Mouse (Mus musculus) CD8-positive naive resting alpha-beta T cell, adult 57 days (primary cell): ENCODE results near the gene Zscan10. TPM values are rescaled to one million over a fixed set of nuclear protein-coding genes. Genes with fewer than 3 reads are reported as not detected.

Experiments used
- total RNA-seq: library from RNA; stranded (reverse); gene quantifications from one replicate; pipeline ENCODE4 v1.2.4, GENCODE M21; 2023

Gene Zscan10
- not detected for total RNA-seq

GRCm38 (mm10) chr17:23600641-23601622 is at the start of gene Zscan10:
Gene Zscan10 (plus strand): TSS chr17:23600856.

GRCm38 (mm10) chr17:23563595-23564367 is 36.9 kb upstream of the Zscan10 start, which contains the start of gene Zfp213:
Gene Zfp213 (minus strand): TSS chr17:23564238.

GRCm38 (mm10) chr17:23598582-23599552 is 1.8 kb upstream of the Zscan10 start, which contains the start of gene Zfp13:
Gene Zfp13 (minus strand): TSS chr17:23599487.

GRCm38 (mm10) chr17:23644613-23645495 is 44.2 kb downstream of the Zscan10 start, which contains the start of gene Mmp25:
Gene Mmp25 (minus strand): TSS chr17:23645277.

GRCm38 (mm10) chr17:23660117-23660875 is 59.6 kb downstream of the Zscan10 start, which contains the start of gene Bicdl2:
Gene Bicdl2 (plus strand): TSS chr17:23660506.

Other genes with a start within 250 kb of the Zscan10 start
- not detected for gene Vmn2r116, start 216.3 kb upstream of the Zscan10 start, total RNA-seq
- not detected for gene Vmn2r117, start 121.2 kb upstream of the Zscan10 start, total RNA-seq
- 7.4 TPM for gene Zfp213, start 36.6 kb upstream of the Zscan10 start, total RNA-seq
- not detected for gene Zfp13, start 1.4 kb upstream of the Zscan10 start, total RNA-seq
- 0.34 TPM for gene Mmp25, start 44.4 kb downstream of the Zscan10 start, total RNA-seq
- gene Bicdl2, start 59.6 kb downstream of the Zscan10 start, total RNA-seq: 0.34 TPM
- 34.9 TPM for gene Hcfc1r1, start 72.7 kb downstream of the Zscan10 start, total RNA-seq
- gene Thoc6, start 73.0 kb downstream of the Zscan10 start, total RNA-seq: 23.4 TPM
- 38.4 TPM for gene Tnfrsf12a, start 76.6 kb downstream of the Zscan10 start, total RNA-seq
- not detected for gene Cldn6, start 78.4 kb downstream of the Zscan10 start, total RNA-seq
- gene Cldn9, start 83.2 kb downstream of the Zscan10 start, total RNA-seq: not detected
- gene 1520401A03Rik, start 121.9 kb downstream of the Zscan10 start, total RNA-seq: not detected
- gene Pkmyt1, start 125.5 kb downstream of the Zscan10 start, total RNA-seq: 35.0 TPM
- 2.6 TPM for gene Paqr4, start 140.0 kb downstream of the Zscan10 start, total RNA-seq
- gene Kremen2, start 145.0 kb downstream of the Zscan10 start, total RNA-seq: 1.1 TPM
- gene Flywch1, start 170.7 kb downstream of the Zscan10 start, total RNA-seq: 23.9 TPM
- not detected for gene Flywch2, start 185.2 kb downstream of the Zscan10 start, total RNA-seq
- 1,331 TPM for gene Srrm2, start 189.7 kb downstream of the Zscan10 start, total RNA-seq
- gene Elob, start 228.3 kb downstream of the Zscan10 start, total RNA-seq: 176 TPM
- not detected for gene Prss33, start 235.2 kb downstream of the Zscan10 start, total RNA-seq
- not detected for gene Prss32, start 243.0 kb downstream of the Zscan10 start, total RNA-seq
- gene Prss41, start 243.3 kb downstream of the Zscan10 start, total RNA-seq: 0.86 TPM